Mouse (Mus musculus): ENCODE data around the gene Lrrc3. TPM values are rescaled to one million over a fixed set of nuclear protein-coding genes. Genes with fewer than 3 reads are reported as not detected.

Lrrc3 gene
- polyA plus RNA-seq, 1 experiment from 2014 or later = 6.8 TPM

DNA sequence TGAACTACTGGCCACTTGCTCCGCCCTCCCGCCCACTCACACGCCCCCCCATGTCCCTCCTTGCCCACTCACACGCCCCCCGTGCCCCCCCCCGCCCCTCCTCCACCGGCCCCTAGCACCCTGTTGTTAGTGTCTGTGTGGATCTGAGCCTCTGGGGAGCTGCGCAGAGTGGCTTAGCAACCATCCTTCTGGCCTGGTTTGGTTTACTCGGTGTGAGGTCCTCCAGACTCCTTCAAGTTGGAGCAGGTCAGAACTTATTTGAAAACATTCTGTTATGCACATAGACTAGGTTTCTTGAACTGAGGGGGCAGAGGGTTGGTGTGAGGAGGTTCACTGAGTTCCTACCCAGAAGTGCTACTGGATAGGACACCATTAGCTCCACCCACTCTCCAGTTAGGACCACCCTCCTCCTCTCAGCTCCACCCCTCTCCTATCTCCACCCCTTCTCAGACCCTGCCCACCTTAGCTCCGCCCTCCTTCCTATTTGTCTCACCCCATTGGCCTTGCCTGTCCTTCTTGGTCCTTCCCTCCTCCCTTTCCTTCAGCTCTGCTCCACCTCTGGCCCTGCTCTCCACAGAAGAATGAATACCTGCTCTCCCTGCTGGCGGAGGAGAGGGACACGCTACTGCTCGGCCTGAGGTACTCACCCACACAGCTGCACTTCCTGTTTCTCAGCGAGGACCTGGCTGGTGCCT is 38.1 kb downstream of the Lrrc3 start:
- Histone ChIP-seq H3K27me3 (no peaks in the 10 kb centered on the region), H3K36me3 (no peaks in the 10 kb centered on the region), H3K4me2 (replicated peaks) (peak overlapping the region; percentile 37), H3K9me3 (replicated peaks) (no peaks in the 10 kb centered on the region), H3K9ac (no peak overlapping the region), H3K27ac (no peak overlapping the region), H3K4me3 (peak overlapping the region; percentile 5; the same call in 1 of the 2 replicates), H3K4me1 (no peaks in the 10 kb centered on the region)
- ATAC-seq (ENCODE audit: low FRiP score) = peak; percentile 58
- 40% methylated on average over 14 of the region's 14 CpGs for WGBS

DNA sequence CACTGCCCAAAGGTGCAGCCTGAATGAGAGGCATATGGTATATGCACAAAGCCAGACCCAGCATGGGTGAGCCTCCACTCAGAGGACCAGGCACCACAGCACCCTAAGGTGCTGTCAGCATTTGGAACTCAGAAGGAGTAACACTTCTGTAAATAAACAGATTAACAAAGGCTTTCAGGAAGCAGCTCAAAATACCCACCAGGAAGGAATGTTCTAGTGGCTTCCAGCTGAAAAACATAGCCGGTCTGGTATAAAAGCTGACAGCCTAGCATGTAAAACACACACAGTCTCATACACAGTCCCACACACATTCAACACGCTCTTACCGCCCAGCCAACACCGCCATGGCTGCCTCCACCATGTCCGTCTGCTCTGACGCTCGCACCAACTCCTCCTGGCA is 40.7 kb downstream of the Lrrc3 start, which contains the start of gene Gm3285:
Gene Gm3285, plus strand, starts transcription at position 301 of the 400 bp plus-strand sequence.
- H3K27me3 ChIP-seq = no peaks in the 10 kb centered on the region
- no peak within 1 kb of the TSS for H3K4me2 ChIP-seq (replicated peaks)
- no peak within 1 kb of the TSS for H3K27ac ChIP-seq
- H3K4me1 ChIP-seq = no peaks in the 10 kb centered on the region
- 43% methylated on average over 7 of the region's 7 CpGs for WGBS
- H3K4me3 ChIP-seq = no peak within 1 kb of the TSS
- H3K9me3 ChIP-seq (replicated peaks) = no peaks in the 10 kb centered on the region; the same call in 1 of the 2 replicates
- no peak within 1 kb of the TSS for H3K9ac ChIP-seq
- no peak for ATAC-seq (ENCODE audit: low FRiP score)
- no peaks in the 10 kb centered on the region for H3K36me3 ChIP-seq

DNA sequence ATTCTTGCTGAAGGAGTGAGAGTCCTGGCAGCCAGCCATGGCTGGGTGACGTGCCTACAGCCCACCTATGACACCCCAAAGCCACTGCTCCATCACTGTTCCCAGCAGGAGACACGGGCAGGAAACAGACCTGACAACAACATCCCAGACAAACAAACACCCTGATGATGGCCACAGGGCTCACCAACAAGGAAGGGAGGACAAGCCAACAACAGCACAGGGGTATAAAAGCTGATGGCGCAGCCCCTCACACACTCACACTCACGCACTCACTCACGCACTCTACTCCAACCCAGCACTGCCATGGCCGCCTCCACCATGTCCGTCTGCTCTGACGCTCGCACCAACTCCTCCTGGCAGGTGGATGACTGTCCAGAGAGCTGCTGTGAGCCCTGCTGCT is 49.8 kb downstream of the Lrrc3 start, which contains the start of gene Gm10318:
Gene Gm10318, plus strand, starts transcription at position 301 of the 400 bp plus-strand sequence.
- 0 out of 2 replicates have a peak, but pooled peaks cover 3% of the 10 kb centered on the region for H3K9me3 ChIP-seq (replicated peaks)
- H3K27ac ChIP-seq = peak within 1 kb of the TSS; percentile 23; the same call in 1 of the 2 replicates
- no peaks in the 10 kb centered on the region for H3K36me3 ChIP-seq
- no peaks in the 10 kb centered on the region for H3K4me1 ChIP-seq
- H3K4me2 ChIP-seq (replicated peaks) = no peak within 1 kb of the TSS
- no peak for ATAC-seq (ENCODE audit: low FRiP score)
- WGBS = 64% methylated on average over 9 of the region's 9 CpGs
- H3K4me3 ChIP-seq = no peak within 1 kb of the TSS
- no peak within 1 kb of the TSS for H3K9ac ChIP-seq
- H3K27me3 ChIP-seq = no peaks in the 10 kb centered on the region; the same call in 1 of the 2 replicates

Other genes with a start within 250 kb of the Lrrc3 start
- 0.48 and 1.2 TPM in 2 replicates for gene Tspear, start 216.0 kb downstream of the Lrrc3 start, polyA plus RNA-seq (2016; fragmentation: Nextera tagmentation; extraction: Ambion mirVana)
- gene Gm19402, start 211.8 kb downstream of the Lrrc3 start, polyA plus RNA-seq (2016; fragmentation: Nextera tagmentation; extraction: Ambion mirVana) = not detected in 2 replicates
- gene Gm9508, start 205.3 kb downstream of the Lrrc3 start, polyA plus RNA-seq (2016; fragmentation: Nextera tagmentation; extraction: Ambion mirVana) = not detected in 2 replicates
- not detected in 2 replicates for gene Gm10272, start 195.9 kb downstream of the Lrrc3 start, polyA plus RNA-seq (2016; fragmentation: Nextera tagmentation; extraction: Ambion mirVana)
- gene Gm10024, start 191.1 kb downstream of the Lrrc3 start, polyA plus RNA-seq (2016; fragmentation: Nextera tagmentation; extraction: Ambion mirVana) = not detected in 2 replicates
- gene Gm10142, start 186.7 kb downstream of the Lrrc3 start, polyA plus RNA-seq (2016; fragmentation: Nextera tagmentation; extraction: Ambion mirVana) = not detected in 2 replicates
- gene Krtap12-1, start 181.9 kb downstream of the Lrrc3 start, polyA plus RNA-seq (2016; fragmentation: Nextera tagmentation; extraction: Ambion mirVana) = not detected in 2 replicates
- not detected in 2 replicates for gene Gm10100, start 176.1 kb downstream of the Lrrc3 start, polyA plus RNA-seq (2016; fragmentation: Nextera tagmentation; extraction: Ambion mirVana)
- gene Gm18596, start 159.9 kb downstream of the Lrrc3 start, polyA plus RNA-seq (2016; fragmentation: Nextera tagmentation; extraction: Ambion mirVana) = not detected in 2 replicates
- not detected in 2 replicates for gene Gm9736, start 151.2 kb downstream of the Lrrc3 start, polyA plus RNA-seq (2016; fragmentation: Nextera tagmentation; extraction: Ambion mirVana)
- not detected in 2 replicates for gene Gm3233, start 142.9 kb downstream of the Lrrc3 start, polyA plus RNA-seq (2016; fragmentation: Nextera tagmentation; extraction: Ambion mirVana)
- not detected in 2 replicates for gene Gm3238, start 131.2 kb downstream of the Lrrc3 start, polyA plus RNA-seq (2016; fragmentation: Nextera tagmentation; extraction: Ambion mirVana)
- gene Gm7138, start 125.6 kb downstream of the Lrrc3 start, polyA plus RNA-seq (2016; fragmentation: Nextera tagmentation; extraction: Ambion mirVana) = not detected in 2 replicates
- not detected in 2 replicates for gene Gm3250, start 120.0 kb downstream of the Lrrc3 start, polyA plus RNA-seq (2016; fragmentation: Nextera tagmentation; extraction: Ambion mirVana)
- gene Gm7137, start 114.3 kb downstream of the Lrrc3 start, polyA plus RNA-seq (2016; fragmentation: Nextera tagmentation; extraction: Ambion mirVana) = not detected in 2 replicates
- not detected in 2 replicates for gene Gm9639, start 107.5 kb downstream of the Lrrc3 start, polyA plus RNA-seq (2016; fragmentation: Nextera tagmentation; extraction: Ambion mirVana)
- not detected in 2 replicates for gene Gm19668, start 103.4 kb downstream of the Lrrc3 start, polyA plus RNA-seq (2016; fragmentation: Nextera tagmentation; extraction: Ambion mirVana)
- not detected in 2 replicates for gene Gm9507, start 90.7 kb downstream of the Lrrc3 start, polyA plus RNA-seq (2016; fragmentation: Nextera tagmentation; extraction: Ambion mirVana)
- gene Gm2696, start 87.9 kb downstream of the Lrrc3 start, polyA plus RNA-seq (2016; fragmentation: Nextera tagmentation; extraction: Ambion mirVana) = 0.31 TPM in 1 of 2 replicates, not detected in the other
- gene Krtap10-4, start 75.4 kb downstream of the Lrrc3 start, polyA plus RNA-seq (2016; fragmentation: Nextera tagmentation; extraction: Ambion mirVana) = not detected in 2 replicates
- not detected in 2 replicates for gene Krtap10-10, start 66.6 kb downstream of the Lrrc3 start, polyA plus RNA-seq (2016; fragmentation: Nextera tagmentation; extraction: Ambion mirVana)
- not detected in 2 replicates for gene Gm36176, start 55.7 kb downstream of the Lrrc3 start, polyA plus RNA-seq (2016; fragmentation: Nextera tagmentation; extraction: Ambion mirVana)
- not detected in 2 replicates for gene Gm10318, start 49.7 kb downstream of the Lrrc3 start, polyA plus RNA-seq (2016; fragmentation: Nextera tagmentation; extraction: Ambion mirVana)
- gene Gm3285, start 40.6 kb downstream of the Lrrc3 start, polyA plus RNA-seq (2016; fragmentation: Nextera tagmentation; extraction: Ambion mirVana) = not detected in 2 replicates
- gene Trpm2, start 68.0 kb upstream of the Lrrc3 start, polyA plus RNA-seq (2016; fragmentation: Nextera tagmentation; extraction: Ambion mirVana) = 1.3 and 1.4 TPM in 2 replicates
- 33.8 and 34.8 TPM in 2 replicates for gene 1810043G02Rik, start 76.0 kb upstream of the Lrrc3 start, polyA plus RNA-seq (2016; fragmentation: Nextera tagmentation; extraction: Ambion mirVana)
- 118 and 132 TPM in 2 replicates for gene Pfkl, start 107.5 kb upstream of the Lrrc3 start, polyA plus RNA-seq (2016; fragmentation: Nextera tagmentation; extraction: Ambion mirVana)
- gene Dnmt3l, start 139.4 kb upstream of the Lrrc3 start, polyA plus RNA-seq (2016; fragmentation: Nextera tagmentation; extraction: Ambion mirVana) = 0.48 TPM in 1 of 2 replicates, not detected in the other
- gene Aire, start 141.1 kb upstream of the Lrrc3 start, polyA plus RNA-seq (2016; fragmentation: Nextera tagmentation; extraction: Ambion mirVana) = 0.20 and 0.23 TPM in 2 replicates
- 1.2 and 1.8 TPM in 2 replicates for gene Icosl, start 166.8 kb upstream of the Lrrc3 start, polyA plus RNA-seq (2016; fragmentation: Nextera tagmentation; extraction: Ambion mirVana)